In genomic region chr14:73122923-73123278, GRCm38 (mm10) we compare ENCODE assay signal across 8 mouse cellular contexts. TPM values are rescaled to one million over a fixed set of nuclear protein-coding genes. Genes with fewer than 3 reads are reported as not detected.
DNase-seq lines count a peak whose midpoint lies in the region; ATAC-seq and TF ChIP-seq lines count a peak whose summit lies in the region.

Rcbtb2 (plus strand) TSS chr14:73123037.

- no peak within 1 kb of the TSS for H3K4me2 ChIP-seq in hindbrain, embryonic 15.5 days
- no peak within 1 kb of the TSS for H3K4me2 ChIP-seq in liver, embryonic 16.5 days (ENCODE audit: low read depth, low read length)

- H3K27ac ChIP-seq in gastrocnemius, adult 2 months = no peak within 1 kb of the TSS
- no peak within 1 kb of the TSS for H3K27ac ChIP-seq in hindbrain, embryonic 15.5 days (replicated peaks)
- H3K27ac ChIP-seq in liver, embryonic 16.5 days (ENCODE audit: low read length) = peak within 1 kb of the TSS; percentile 61

- TF ChIP-seq CTCF in gastrocnemius, adult 2 months (IDR thresholded peaks at IDR 0.05) = no peak

- WGBS in hindbrain, embryonic 15.5 days = 58% methylated on average over 4 of the region's 4 CpGs
- 22% methylated on average over 4 of the region's 4 CpGs for WGBS in liver, embryonic 16.5 days (ENCODE audit: insufficient replicate concordance)

- H3K36me3 ChIP-seq in hindbrain, embryonic 15.5 days = no peaks in the 10 kb centered on the region
- H3K36me3 ChIP-seq in liver, embryonic 16.5 days (ENCODE audit: control insufficient read depth, insufficient read depth) = no peaks in the 10 kb centered on the region

- DNase-seq in heart, adult 11 months = peak; percentile 13
- DNase-seq in heart, adult 9 months (ENCODE audit: low spot score in 2 of 2) = no peak
- DNase-seq in gastrocnemius, adult 2 months = no peak
- DNase-seq in T-cell, adult 2 months (ENCODE audit: low spot score) = no peak
- no peak for DNase-seq in kidney, adult 8-10 months

- H3K27me3 ChIP-seq in hindbrain, embryonic 15.5 days = no peaks in the 10 kb centered on the region
- no peaks in the 10 kb centered on the region for H3K27me3 ChIP-seq in liver, embryonic 16.5 days (ENCODE audit: control insufficient read depth, insufficient read depth, low read depth, low read length)

- H3K9ac ChIP-seq in hindbrain, embryonic 15.5 days = no peak within 1 kb of the TSS
- no peak within 1 kb of the TSS for H3K9ac ChIP-seq in liver, embryonic 16.5 days (ENCODE audit: low read depth, low read length)

- intact Hi-C loops in gastrocnemius, adult 2 months (cut with DNase I) = no loop called here

- H3K4me1 ChIP-seq in hindbrain, embryonic 15.5 days (replicated peaks) = no peaks in the 10 kb centered on the region
- peaks cover 7% of the 10 kb centered on the region for H3K4me1 ChIP-seq in liver, embryonic 16.5 days (ENCODE audit: control insufficient read depth, low read depth, low read length)

- no peak within 1 kb of the TSS for H3K4me3 ChIP-seq in gastrocnemius, adult 2 months
- H3K4me3 ChIP-seq in hindbrain, embryonic 15.5 days = no peak within 1 kb of the TSS
- H3K4me3 ChIP-seq in liver, embryonic 16.5 days (ENCODE audit: low read depth, low read length) = no peak within 1 kb of the TSS

- ATAC-seq in activated CD4-positive, CD25-positive, alpha-beta regulatory T cell, adult 4 months = no peak
- no peak for ATAC-seq in hindbrain, embryonic 15.5 days (ENCODE audit: low FRiP score, low read depth)
- no peak for ATAC-seq in liver, embryonic 16.5 days (ENCODE audit: low read depth)

- H3K9me3 ChIP-seq in hindbrain, embryonic 15.5 days = no peaks in the 10 kb centered on the region
- no peaks in the 10 kb centered on the region for H3K9me3 ChIP-seq in liver, embryonic 16.5 days (replicated peaks; ENCODE audit: control insufficient read depth, low read length)

RNA-seq across cellular contexts. Expression of gene Rcbtb2, which starts in this region (rescaled TPM):
- polyA plus RNA-seq in activated CD4-positive, CD25-positive, alpha-beta regulatory T cell, adult 4 months (2017; shearing (Covaris generic)) = 10 to 100 TPM; 55.7 to 64.9 TPM
- total RNA-seq in gastrocnemius, adult 2 months (2021) = 10 to 100 TPM; 14.4 to 18.5 TPM
- 64.4 and 66.8 TPM in 2 replicates for polyA plus RNA-seq in hindbrain, embryonic 15.5 days (2015; fragmentation: Nextera tagmentation; extraction: Ambion mirVana)
- polyA plus RNA-seq in liver, embryonic 16.5 days (2015; fragmentation: Nextera tagmentation; extraction: Ambion mirVana) = 19.5 and 21.4 TPM in 2 replicates
